Mouse (Mus musculus) liver, embryonic 14.5 days (tissue): ENCODE measurements at regions not wholly inside any gene's neighbourhood (a gene's known extent, or its start where the extent isn't known, plus 50 kb on each side); places are given as distances from the start of the nearest gene placed in this dataset.

ENCODE experiments used
- ATAC-seq: fragments of 200-750 bp; cut with Nextera tagmentation; 2 replicates; pipeline ENCODE4 v1.8.0; 2017; ENCODE audit warnings: moderate number of reproducible peaks, mild to moderate bottlenecking, moderate library complexity; ENCODE audit not compliant: insufficient read depth
- DNase-seq, 3 experiments: peaks; one replicate each; pipeline ENCODE4 v3.0.0-alpha.2; 2012 to 2013; ENCODE audit warnings: low read depth in 3 of 3, low spot score in 3 of 3
- H3K27ac ChIP-seq: fragments of 300-500 bp; sonication (generic); 2 replicates; pipeline ENCODE4 v1.5.1; 2014; ENCODE audit warnings: moderate library complexity, mild to moderate bottlenecking, control low read depth, inconsistent platforms
- H3K27me3 ChIP-seq: fragments of 300-500 bp; sonication (generic); 2 replicates; pipeline ENCODE4 v1.6.1; 2014; ENCODE audit warnings: mild to moderate bottlenecking, low read length, moderate library complexity; ENCODE audit not compliant: control insufficient read depth, insufficient read depth
- H3K36me3 ChIP-seq: fragments of 300-500 bp; sonication (generic); replicated peaks from 2 replicates; pipeline ENCODE4 v1.6.1; 2014; ENCODE audit warnings: low read depth; ENCODE audit not compliant: control insufficient read depth, insufficient read depth
- H3K4me1 ChIP-seq, 2 experiments: fragments of 200-500 bp in 1 of 2; fragments of 300-500 bp in 1 of 2; sonication (generic) in 1 of 2; replicated peaks; 2 replicates each; pipeline ENCODE4 v1.6.1; 2012 to 2014; ENCODE audit warnings: antibody characterized with exemption in 1 of 2, inconsistent platforms in 1 of 2, low read length in 1 of 2; ENCODE audit not compliant: control insufficient read depth in 2 of 2, insufficient read depth in 2 of 2
- H3K4me2 ChIP-seq: fragments of 300-500 bp; sonication (generic); 2 replicates; pipeline ENCODE4 v1.6.1; 2014; ENCODE audit warnings: low read depth, mild to moderate bottlenecking, control low read depth, moderate library complexity
- H3K4me3 ChIP-seq, 2 experiments: fragments of 200-500 bp in 1 of 2; fragments of 300-500 bp in 1 of 2; sonication (generic) in 1 of 2; 2 replicates each; pipeline ENCODE4 v1.5.1; 2012 to 2014; ENCODE audit warnings: low read depth in 2 of 2, low read length in 2 of 2, mild to moderate bottlenecking in 2 of 2, control low read depth in 1 of 2, inconsistent platforms in 1 of 2, moderate library complexity in 1 of 2; ENCODE audit not compliant: insufficient read depth in 1 of 2
- H3K9ac ChIP-seq: fragments of 300-500 bp; sonication (generic); replicated peaks from 2 replicates; pipeline ENCODE4 v1.6.1; 2014; ENCODE audit warnings: mild to moderate bottlenecking, control low read depth, moderate library complexity
- H3K9me3 ChIP-seq: fragments of 300-500 bp; sonication (generic); 2 replicates; pipeline ENCODE4 v1.6.1; 2016; ENCODE audit warnings: low read length, mixed read lengths; ENCODE audit not compliant: control insufficient read depth
- CTCF ChIP-seq: IDR thresholded peaks from 2 replicates; pipeline ENCODE4 v1.5.1; 2016; ENCODE audit warnings: antibody characterized with exemption, low read depth, control low read depth
- EP300 ChIP-seq: IDR thresholded peaks from 2 replicates; pipeline ENCODE4 v1.6.1; 2016; ENCODE audit warnings: antibody characterized with exemption, low read depth
- WGBS: fragments of 180-500 bp; shearing (Covaris S2); extraction: QIAGEN DNeasy Blood & Tissue Kit; methylation state at CpG from one replicate; pipeline ENCODE4 v1.1.7; 2014; ENCODE audit not compliant: insufficient replicate concordance; 5-methylcytosine and 5-hydroxymethylcytosine counted together

DNA sequence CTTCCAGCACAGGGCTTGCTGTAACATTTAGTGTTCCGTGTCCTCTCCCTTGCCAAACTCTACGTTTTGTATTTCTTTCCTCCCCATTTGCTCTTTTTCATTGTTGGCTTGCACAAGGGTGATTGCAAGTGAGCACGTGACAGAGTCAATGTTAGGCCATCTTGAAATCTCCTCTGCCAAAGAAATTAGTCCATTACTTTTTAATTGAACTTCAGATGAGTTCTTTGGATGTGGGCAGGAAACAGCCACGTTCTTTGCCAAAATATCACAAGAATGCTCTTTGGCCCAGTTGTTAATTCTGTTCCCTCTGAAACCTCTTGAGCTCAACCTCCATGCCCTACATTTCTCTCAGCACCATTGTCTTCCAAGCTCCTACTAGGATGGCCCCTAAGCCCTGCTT lies 253.2 kb upstream of the Msx2 start:
- Histone ChIP-seq H3K9me3 (no peaks in the 10 kb centered on the region), H3K9ac (no peak overlapping the region), H3K36me3 (no peaks in the 10 kb centered on the region), H3K27ac (no peak overlapping the region), H3K4me3 (no peak overlapping the region), H3K4me2 (no peak overlapping the region), H3K4me1 (no peaks in the 10 kb centered on the region), H3K27me3 (no peaks in the 10 kb centered on the region)
- WGBS: 51% methylated on average over 4 of the region's 4 CpGs
- ATAC-seq (no peak), DNase-seq (no peak)
- TF ChIP-seq EP300: no peak
- TF ChIP-seq CTCF: no peak

DNA sequence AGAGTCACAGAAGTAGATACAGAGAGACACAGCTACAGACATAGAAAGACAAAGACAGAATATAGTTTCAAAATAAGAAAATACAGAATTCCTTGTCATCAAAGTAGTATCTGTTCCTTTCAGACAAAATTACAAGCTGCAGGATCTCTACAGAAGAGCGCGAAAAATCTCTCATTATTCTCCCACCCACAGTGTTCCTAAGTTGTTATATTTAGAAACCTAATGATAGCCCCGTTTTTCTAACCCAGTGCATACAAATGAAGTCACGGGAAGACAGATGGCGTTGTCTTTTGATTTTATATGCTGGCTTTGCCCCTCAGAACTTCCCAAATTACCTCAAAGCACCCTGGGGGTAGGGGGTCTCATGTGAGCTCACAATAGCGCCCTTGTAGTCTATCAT lies 250.0 kb upstream of the Msx2 start:
- Histone ChIP-seq H3K36me3 (no peaks in the 10 kb centered on the region), H3K4me3 (no peak overlapping the region), H3K4me1 (no peaks in the 10 kb centered on the region), H3K4me2 (no peak overlapping the region), H3K9me3 (no peaks in the 10 kb centered on the region), H3K9ac (no peak overlapping the region), H3K27me3 (no peaks in the 10 kb centered on the region), H3K27ac (no peak overlapping the region)
- ATAC-seq (no peak), DNase-seq (no peak)
- no peak for TF ChIP-seq EP300
- no peak for TF ChIP-seq CTCF
- WGBS: 54% methylated on average over 6 of the region's 6 CpGs

DNA sequence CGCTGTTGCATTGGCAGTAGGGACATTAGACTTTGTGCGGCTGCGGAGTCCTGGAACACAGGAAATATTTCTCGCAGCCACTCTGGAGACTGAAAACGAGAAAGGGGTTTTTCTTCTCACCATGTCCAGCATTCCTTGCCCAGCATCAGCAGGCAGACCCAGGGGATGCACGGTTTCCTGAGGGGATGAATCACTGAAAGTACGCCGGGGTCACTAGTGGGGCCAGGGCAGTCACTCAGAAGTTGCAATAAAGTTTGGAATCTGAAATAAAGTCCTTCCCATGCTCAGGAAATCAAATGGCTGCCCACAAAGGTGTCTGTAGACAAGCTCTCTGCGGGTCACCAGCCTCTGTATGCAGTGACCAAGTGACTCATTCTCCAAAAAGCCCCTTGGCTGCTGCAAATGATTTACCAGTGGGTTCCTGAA lies 248.2 kb upstream of the Msx2 start:
- no peaks in the 10 kb centered on the region for H3K36me3 ChIP-seq
- H3K27ac ChIP-seq: no peak overlapping the region
- H3K4me2 ChIP-seq: no peak overlapping the region
- TF ChIP-seq CTCF (no peak), EP300 (no peak)
- no peak for DNase-seq
- H3K9ac ChIP-seq: no peak overlapping the region
- no peaks in the 10 kb centered on the region for H3K4me1 ChIP-seq
- H3K9me3 ChIP-seq: no peaks in the 10 kb centered on the region
- no peaks in the 10 kb centered on the region for H3K27me3 ChIP-seq
- no peak for ATAC-seq
- no peak overlapping the region for H3K4me3 ChIP-seq
- WGBS: 62% methylated on average over 9 of the region's 9 CpGs

- Histone ChIP-seq H3K36me3 (no peaks in the 10 kb centered on the region), H3K4me1 (no peaks in the 10 kb centered on the region), H3K4me2 (no peak overlapping the region), H3K9me3 (no peaks in the 10 kb centered on the region), H3K4me3 (no peak overlapping the region), H3K9ac (no peak overlapping the region), H3K27me3 (no peaks in the 10 kb centered on the region), H3K27ac (no peak overlapping the region)
- WGBS: 57% methylated on average over 4 of the region's 4 CpGs
- ATAC-seq (no peak), DNase-seq (no peak)
- TF ChIP-seq CTCF (no peak), EP300 (no peak)
Observed at GRCm38 (mm10) chr13:53717582-53717981, 244.7 kb upstream of the Msx2 start.

- Histone ChIP-seq H3K36me3 (no peaks in the 10 kb centered on the region), H3K27me3 (no peaks in the 10 kb centered on the region), H3K9me3 (no peaks in the 10 kb centered on the region), H3K4me3 (no peak overlapping the region), H3K9ac (no peak overlapping the region), H3K4me2 (no peak overlapping the region), H3K4me1 (no peaks in the 10 kb centered on the region), H3K27ac (no peak overlapping the region)
- TF ChIP-seq CTCF: no peak
- no peak for ATAC-seq
- WGBS: 65% methylated on average over 2 of the region's 2 CpGs
- DNase-seq: no peak
Observed at GRCm38 (mm10) chr13:53717086-53717485, 244.2 kb upstream of the Msx2 start.

GRCm38 (mm10) chr13:53709062-53709461 lies 236.2 kb upstream of the Msx2 start:
- WGBS: 71% methylated on average over 10 of the region's 10 CpGs
- TF ChIP-seq CTCF: no peak
- no peak for TF ChIP-seq EP300

More at GRCm38 (mm10) chr13:53709062-53709461, 236.2 kb upstream of the Msx2 start:
- Histone ChIP-seq H3K36me3 (no peaks in the 10 kb centered on the region), H3K9me3 (no peaks in the 10 kb centered on the region), H3K4me3 (no peak overlapping the region), H3K4me2 (no peak overlapping the region), H3K4me1 (no peaks in the 10 kb centered on the region), H3K27me3 (no peaks in the 10 kb centered on the region), H3K9ac (no peak overlapping the region), H3K27ac (no peak overlapping the region)
- no peak for DNase-seq
- no peak for ATAC-seq
